Mouse (Mus musculus) neural tube, embryonic 15.5 days (tissue): ENCODE measurements around the gene C87414. TPM values are rescaled to one million over a fixed set of nuclear protein-coding genes. Genes with fewer than 3 reads are reported as not detected.
"Not testable (repeated sequence)": the region's sequence is repeated elsewhere in the genome, so short reads cannot be mapped to it uniquely, and the experiment has no call there.

Experiments used
- ATAC-seq: fragments of 200-750 bp; cut with Nextera tagmentation; 2 replicates; pipeline ENCODE4 v1.8.0; 2017; ENCODE audit warnings: mild to moderate bottlenecking, moderate TSS enrichment, moderate library complexity; ENCODE audit not compliant: low FRiP score
- H3K27ac ChIP-seq: fragments of 300-500 bp; sonication (generic); replicated peaks from 2 replicates; pipeline ENCODE4 v1.5.1; 2015; ENCODE audit warnings: mild to moderate bottlenecking, inconsistent platforms
- H3K27me3 ChIP-seq: fragments of 300-500 bp; sonication (generic); replicated peaks from 2 replicates; pipeline ENCODE4 v1.6.1; 2015; ENCODE audit warnings: inconsistent platforms
- H3K36me3 ChIP-seq: fragments of 300-500 bp; sonication (generic); 2 replicates; pipeline ENCODE4 v1.6.1; 2015; ENCODE audit warnings: inconsistent platforms
- H3K4me1 ChIP-seq: fragments of 300-500 bp; sonication (generic); 2 replicates; pipeline ENCODE4 v1.6.1; 2015; ENCODE audit warnings: inconsistent platforms
- H3K4me2 ChIP-seq: fragments of 300-500 bp; sonication (generic); 2 replicates; pipeline ENCODE4 v1.6.1; 2015; ENCODE audit warnings: inconsistent platforms, mild to moderate bottlenecking, moderate library complexity
- H3K4me3 ChIP-seq: fragments of 300-500 bp; sonication (generic); replicated peaks from 2 replicates; pipeline ENCODE4 v1.5.1; 2015; ENCODE audit warnings: mild to moderate bottlenecking, inconsistent platforms
- H3K9ac ChIP-seq: fragments of 300-500 bp; sonication (generic); replicated peaks from 2 replicates; pipeline ENCODE4 v1.6.1; 2015; ENCODE audit warnings: mild to moderate bottlenecking, inconsistent platforms
- H3K9me3 ChIP-seq: fragments of 300-500 bp; sonication (generic); replicated peaks from 2 replicates; pipeline ENCODE4 v1.6.1; 2016; ENCODE audit warnings: inconsistent platforms
- WGBS: fragments of 180-500 bp; shearing (Covaris S2); methylation state at CpG from one replicate; pipeline ENCODE4 v1.1.7; 2015; ENCODE audit warnings: mixed read lengths; 5-methylcytosine and 5-hydroxymethylcytosine counted together
- polyA plus RNA-seq: library from polyadenylated mRNA; unstranded; fragments of >200 nt; fragmentation: Nextera tagmentation; extraction: Ambion mirVana; gene quantifications from 2 replicates; pipeline ENCODE4 v1.2.1, GENCODE M21; 2015

C87414 gene
- polyA plus RNA-seq: not detected in 2 replicates

DNA sequence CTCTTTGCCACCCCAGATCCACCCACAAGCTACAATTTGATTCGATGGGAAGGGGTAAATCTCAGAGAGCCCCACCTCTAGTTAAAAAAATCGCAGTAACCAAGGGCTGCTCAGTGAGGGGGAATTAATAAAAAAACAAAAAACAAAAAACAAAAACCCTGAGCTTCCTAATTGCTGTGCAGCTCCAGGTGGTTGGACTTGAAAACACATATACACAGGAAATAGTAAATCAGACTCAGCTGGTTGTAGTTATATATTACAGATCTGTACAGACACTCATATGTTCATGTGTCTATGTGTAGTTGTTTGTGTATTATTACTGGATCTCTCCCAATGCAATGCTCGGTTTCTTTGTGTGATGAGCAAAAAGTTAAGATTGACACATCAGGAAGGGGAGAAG lies at the start of gene C87414:
TSS of gene C87414 (minus strand) at position 101 of the 400 bp plus-strand sequence.
- not testable (repeated sequence) for ATAC-seq, H3K4me1 ChIP-seq, H3K36me3 ChIP-seq, H3K9ac ChIP-seq, H3K9me3 ChIP-seq, H3K27ac ChIP-seq, H3K27me3 ChIP-seq, H3K4me3 ChIP-seq, H3K4me2 ChIP-seq
- 83% methylated on average over 1 of the region's 3 CpGs for whole genome bisulfite sequencing

DNA sequence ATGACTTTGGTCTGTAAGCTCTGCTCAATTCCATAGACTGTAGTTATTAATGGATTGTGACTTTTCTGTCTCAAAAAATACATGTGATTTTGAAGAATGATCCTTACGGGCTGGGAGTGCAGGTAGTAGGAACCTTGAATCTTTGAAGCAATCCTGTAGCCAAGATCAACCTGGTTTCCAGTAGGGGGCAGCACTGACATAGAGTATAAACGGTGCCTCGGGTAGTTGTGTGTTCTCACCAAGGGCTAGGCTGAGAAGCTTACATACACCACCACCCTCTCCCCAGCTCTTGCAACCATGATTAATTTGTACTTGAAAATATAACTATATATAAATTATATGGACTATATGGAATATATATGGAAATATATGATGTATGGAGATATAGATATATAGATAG lies 13.3 kb upstream of the C87414 start:
- H3K27me3 ChIP-seq, H3K4me2 ChIP-seq, H3K4me1 ChIP-seq, H3K36me3 ChIP-seq, ATAC-seq, H3K9me3 ChIP-seq, H3K4me3 ChIP-seq, H3K27ac ChIP-seq, H3K9ac ChIP-seq: not testable (repeated sequence)
- 78% methylated on average over 3 of the region's 3 CpGs for WGBS

Other genes starting within 250 kb of the C87414 start
- not detected in 2 replicates for gene Gm16427, start 131.4 kb downstream of the C87414 start, polyA plus RNA-seq
- not detected in 2 replicates for gene Gm7792, start 172.2 kb upstream of the C87414 start, polyA plus RNA-seq